Mouse (Mus musculus): ENCODE measurements around the gene Ptgis. TPM values are rescaled to one million over a fixed set of nuclear protein-coding genes. Genes with fewer than 3 reads are reported as not detected.

The Ptgis gene
- polyA plus RNA-seq, 1 experiment from 2014 or later, result 4.9 TPM

DNA sequence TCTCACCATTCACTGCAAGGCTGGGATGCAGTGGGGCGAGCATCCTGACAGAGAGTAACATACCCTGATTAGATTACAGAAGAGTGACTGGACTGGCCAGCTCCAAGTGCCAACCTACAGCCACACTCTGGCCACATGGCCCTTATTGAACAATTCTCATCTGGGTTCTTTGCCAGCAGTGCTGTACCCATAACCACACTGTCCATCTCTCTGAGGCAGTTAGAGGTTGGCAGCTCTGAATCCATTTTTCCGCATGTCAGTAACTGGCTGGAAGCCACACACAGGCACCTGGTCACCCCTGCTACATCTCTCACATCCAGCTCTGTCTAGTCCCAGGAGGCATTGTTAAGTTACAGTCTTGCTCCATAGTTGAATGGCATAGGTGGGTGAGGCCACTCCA, 96.5 kb downstream of the Ptgis start:
- Histone ChIP-seq H3K4me2 (replicated peaks) (no peak overlapping the region), H3K9ac (no peak overlapping the region), H3K4me3 (replicated peaks; ENCODE audit: low read length) (no peak overlapping the region), H3K27ac (no peak overlapping the region; the same call in 1 of the 2 replicates), H3K27me3 (ENCODE audit: control insufficient read depth, insufficient read depth, low read length) (no peaks in the 10 kb centered on the region), H3K4me1 (replicated peaks; ENCODE audit: control insufficient read depth, insufficient read depth, low read length) (peaks cover 13% of the 10 kb centered on the region; the same call in 1 of the 2 replicates), H3K36me3 (replicated peaks; ENCODE audit: control insufficient read depth, insufficient read depth) (no peaks in the 10 kb centered on the region), H3K9me3 (ENCODE audit: control insufficient read depth, low read length) (no peaks in the 10 kb centered on the region)
- DNase-seq (ENCODE audit: low spot score) (no peak), ATAC-seq (ENCODE audit: low FRiP score) (no peak)
- 65% methylated on average over 2 of the region's 2 CpGs for WGBS

DNA sequence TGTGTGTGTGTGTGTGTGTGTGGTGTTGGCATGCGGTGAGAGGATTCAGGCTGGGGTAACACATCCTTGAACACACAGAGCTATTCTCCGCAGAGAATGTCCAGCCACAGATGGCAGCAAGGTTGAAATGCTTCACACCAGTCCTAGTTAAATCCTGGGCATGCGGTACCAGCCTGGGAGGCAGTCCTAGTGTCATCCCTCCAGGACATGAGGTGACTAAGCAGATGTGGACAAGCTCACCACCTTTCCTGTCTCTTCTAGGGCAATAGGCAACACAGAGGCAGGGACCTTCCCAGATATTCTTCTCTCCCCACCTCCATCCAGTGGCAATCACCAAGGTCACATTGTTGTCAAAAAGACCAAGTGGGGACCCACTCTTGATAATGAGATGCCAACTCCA, 98.1 kb downstream of the Ptgis start:
- no peak for ATAC-seq (ENCODE audit: low FRiP score)
- Histone ChIP-seq H3K4me2 (replicated peaks) (no peak overlapping the region), H3K9ac (no peak overlapping the region), H3K4me1 (replicated peaks; ENCODE audit: control insufficient read depth, insufficient read depth, low read length) (peaks cover 14% of the 10 kb centered on the region), H3K4me3 (replicated peaks; ENCODE audit: low read length) (no peak overlapping the region), H3K36me3 (replicated peaks; ENCODE audit: control insufficient read depth, insufficient read depth) (no peaks in the 10 kb centered on the region), H3K27ac (no peak overlapping the region), H3K27me3 (ENCODE audit: control insufficient read depth, insufficient read depth, low read length) (no peaks in the 10 kb centered on the region), H3K9me3 (ENCODE audit: control insufficient read depth, low read length) (no peaks in the 10 kb centered on the region)
- 100% methylated on average over 3 of the region's 3 CpGs for WGBS
- DNase-seq (ENCODE audit: low spot score), result no peak

DNA sequence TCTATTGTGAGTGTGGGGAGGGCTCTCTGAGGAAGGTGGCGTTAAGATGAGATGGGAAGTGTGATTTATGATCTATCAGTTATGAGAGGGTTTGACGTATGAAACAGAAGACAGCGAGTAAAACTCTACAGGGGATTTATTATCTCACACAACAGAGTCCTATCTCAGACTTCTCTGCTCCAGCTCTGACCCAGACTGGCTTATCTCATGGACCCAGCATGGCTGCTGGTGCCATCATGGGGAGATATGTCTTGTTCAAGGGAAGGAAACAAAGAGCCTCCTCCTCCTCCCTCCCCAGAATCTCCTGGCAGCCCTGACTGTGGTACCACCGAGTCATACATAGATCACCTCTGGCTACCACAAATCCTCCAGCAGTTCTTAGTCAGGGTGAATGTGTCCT, 98.6 kb downstream of the Ptgis start:
- H3K4me3 ChIP-seq (replicated peaks; ENCODE audit: low read length), result no peak overlapping the region
- DNase-seq (ENCODE audit: low spot score) (no peak), ATAC-seq (ENCODE audit: low FRiP score) (no peak)
- H3K4me1 ChIP-seq (replicated peaks; ENCODE audit: control insufficient read depth, insufficient read depth, low read length), result peaks cover 19% of the 10 kb centered on the region
- no peaks in the 10 kb centered on the region for H3K9me3 ChIP-seq (ENCODE audit: control insufficient read depth, low read length)
- no peaks in the 10 kb centered on the region for H3K27me3 ChIP-seq (ENCODE audit: control insufficient read depth, insufficient read depth, low read length)
- 75% methylated on average over 4 of the region's 4 CpGs for WGBS
- no peak overlapping the region for H3K9ac ChIP-seq
- H3K4me2 ChIP-seq (replicated peaks), result no peak overlapping the region
- H3K36me3 ChIP-seq (replicated peaks; ENCODE audit: control insufficient read depth, insufficient read depth), result no peaks in the 10 kb centered on the region
- H3K27ac ChIP-seq, result no peak overlapping the region

Other genes starting within 250 kb of the Ptgis start
- gene Stau1, start 244.3 kb downstream of the Ptgis start, polyA plus RNA-seq (2014; fragmentation: Nextera tagmentation; extraction: Ambion mirVana), result 103 and 107 TPM in 2 replicates
- 28.1 and 29.3 TPM in 2 replicates for gene Ddx27, start 225.4 kb downstream of the Ptgis start, polyA plus RNA-seq (2014; fragmentation: Nextera tagmentation; extraction: Ambion mirVana)
- 8.7 and 9.8 TPM in 2 replicates for gene Znfx1, start 177.6 kb downstream of the Ptgis start, polyA plus RNA-seq (2014; fragmentation: Nextera tagmentation; extraction: Ambion mirVana)
- gene Kcnb1, start 50.4 kb downstream of the Ptgis start, polyA plus RNA-seq (2014; fragmentation: Nextera tagmentation; extraction: Ambion mirVana), result 3.5 and 3.9 TPM in 2 replicates
- gene B4galt5, start 108.6 kb upstream of the Ptgis start, polyA plus RNA-seq (2014; fragmentation: Nextera tagmentation; extraction: Ambion mirVana), result 24.7 and 33.3 TPM in 2 replicates
- 17.9 and 22.6 TPM in 2 replicates for gene Slc9a8, start 181.1 kb upstream of the Ptgis start, polyA plus RNA-seq (2014; fragmentation: Nextera tagmentation; extraction: Ambion mirVana)